Mouse (Mus musculus): ENCODE measurements around the gene Ak5. TPM values are rescaled to one million over a fixed set of nuclear protein-coding genes. Genes with fewer than 3 reads are reported as not detected.

The Ak5 gene
- polyA plus RNA-seq, 1 experiment from 2014 or later, result 0.93 TPM

DNA sequence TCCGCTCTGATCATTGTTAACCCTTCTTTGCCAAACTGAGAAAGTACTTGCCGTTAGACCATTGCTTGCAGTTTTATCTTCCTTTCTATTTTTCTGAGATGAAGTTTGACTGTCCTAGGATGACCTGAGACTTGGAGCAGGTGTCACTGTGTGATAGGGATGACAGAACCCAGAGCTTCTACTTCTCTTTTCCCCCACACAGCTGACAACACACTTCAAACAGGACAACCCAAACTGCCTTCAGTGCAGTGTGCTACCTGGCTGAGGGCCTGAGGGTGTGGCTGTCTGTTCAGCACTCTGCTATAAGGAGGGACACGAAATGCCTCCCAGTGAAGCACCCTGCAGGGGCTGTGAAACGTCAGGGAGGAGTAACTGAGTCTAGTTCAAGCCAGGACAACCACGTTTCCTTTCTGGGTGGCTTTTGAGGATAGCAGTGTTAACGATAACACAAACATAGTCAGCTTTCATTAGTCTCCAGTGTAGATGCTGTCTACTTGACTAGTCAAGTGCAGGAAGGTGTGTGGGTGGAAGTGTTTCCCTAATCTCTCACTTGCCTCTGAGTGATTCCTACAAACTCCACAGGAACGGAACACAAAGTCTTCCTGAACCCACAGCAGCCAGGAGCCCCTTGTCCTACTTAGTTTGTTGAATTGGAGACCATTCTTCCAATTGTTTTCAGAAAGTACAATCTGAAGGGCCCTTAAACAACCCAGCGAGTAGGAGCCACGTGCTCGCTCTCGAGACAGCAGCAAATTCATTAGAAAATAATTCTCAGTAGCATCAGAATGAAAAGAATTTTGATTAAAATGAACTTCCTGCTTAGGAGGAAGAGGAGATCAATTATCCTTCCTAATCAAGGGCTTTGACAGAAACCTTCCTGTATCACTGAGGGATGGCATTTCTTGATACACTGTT lies 138.8 kb downstream of the Ak5 start:
- Histone ChIP-seq H3K9me3 (ENCODE audit: control insufficient read depth, low read length) (no peaks in the 10 kb centered on the region), H3K36me3 (ENCODE audit: control insufficient read depth, insufficient read depth, low read length) (no peaks in the 10 kb centered on the region), H3K4me1 (ENCODE audit: control insufficient read depth in 2 of 2, insufficient read depth in 2 of 2, low read length in 2 of 2) (no peaks in the 10 kb centered on the region), H3K27me3 (ENCODE audit: control insufficient read depth, insufficient read depth, low read length) (no peaks in the 10 kb centered on the region), H3K4me3 (ENCODE audit: control insufficient read depth in 1 of 2, insufficient read depth in 1 of 2, low read depth in 1 of 2, low read length in 2 of 2) (no peak overlapping the region), H3K4me2 (ENCODE audit: low read length) (no peak overlapping the region), H3K27ac (replicated peaks in 1 of 2; ENCODE audit: control insufficient read depth in 1 of 2, insufficient read depth in 1 of 2, low read depth in 2 of 2, low read length in 2 of 2) (no peak overlapping the region), H3K9ac (ENCODE audit: low read length) (no peak overlapping the region)
- WGBS, result 45% methylated on average over 11 of the region's 11 CpGs
- no peak for ATAC-seq (ENCODE audit: insufficient number of reproducible peaks, insufficient read depth, low FRiP score, low read depth)

DNA sequence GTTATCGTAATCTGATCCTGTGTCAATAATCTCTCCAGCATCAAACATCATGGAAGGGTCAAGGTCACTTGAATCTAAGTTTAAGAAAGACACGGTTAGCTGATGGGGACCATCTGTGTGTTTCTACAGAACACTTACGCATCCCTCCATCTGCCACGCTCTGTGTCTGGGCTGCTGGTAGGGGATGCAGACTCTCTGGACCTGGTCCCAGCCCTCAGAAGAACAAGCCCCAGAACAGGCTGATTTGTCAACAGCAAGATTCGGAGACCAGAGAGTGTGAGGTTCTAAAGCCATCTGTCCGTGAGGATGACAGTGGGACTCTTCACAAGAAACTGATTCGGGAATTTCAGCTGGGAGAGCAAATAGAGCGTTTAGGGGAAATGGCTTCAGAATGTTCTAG lies 141.4 kb downstream of the Ak5 start:
- no peak overlapping the region for H3K4me2 ChIP-seq (ENCODE audit: low read length)
- 81% methylated on average over 8 of the region's 8 CpGs for WGBS
- no peak for ATAC-seq (ENCODE audit: insufficient number of reproducible peaks, insufficient read depth, low FRiP score, low read depth)

DNA sequence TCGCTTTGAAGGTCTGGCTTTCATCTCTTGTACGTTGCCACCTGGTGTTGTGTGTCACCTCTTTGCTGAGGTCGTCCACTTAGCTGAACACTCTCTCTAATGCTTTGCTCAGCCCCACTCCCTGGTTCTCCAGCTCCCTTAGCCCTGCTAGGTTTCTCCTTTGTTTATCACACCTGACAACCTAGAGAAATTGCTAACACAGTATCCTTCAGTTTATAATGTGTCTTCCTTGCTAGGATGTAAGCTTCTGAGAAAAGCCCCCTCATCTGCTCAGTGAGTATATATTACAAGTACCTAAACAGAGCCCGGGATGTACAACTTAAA lies 144.9 kb downstream of the Ak5 start:
- Histone ChIP-seq H3K27ac (replicated peaks in 1 of 2; ENCODE audit: control insufficient read depth in 1 of 2, insufficient read depth in 1 of 2, low read depth in 2 of 2, low read length in 2 of 2) (no peak overlapping the region), H3K36me3 (ENCODE audit: control insufficient read depth, insufficient read depth, low read length) (no peaks in the 10 kb centered on the region), H3K4me1 (ENCODE audit: control insufficient read depth in 2 of 2, insufficient read depth in 2 of 2, low read length in 2 of 2) (no peaks in the 10 kb centered on the region), H3K4me2 (ENCODE audit: low read length) (no peak overlapping the region), H3K9me3 (ENCODE audit: control insufficient read depth, low read length) (no peaks in the 10 kb centered on the region), H3K27me3 (ENCODE audit: control insufficient read depth, insufficient read depth, low read length) (no peaks in the 10 kb centered on the region), H3K4me3 (ENCODE audit: control insufficient read depth in 1 of 2, insufficient read depth in 1 of 2, low read depth in 1 of 2, low read length in 2 of 2) (no peak overlapping the region), H3K9ac (ENCODE audit: low read length) (no peak overlapping the region)
- no peak for ATAC-seq (ENCODE audit: insufficient number of reproducible peaks, insufficient read depth, low FRiP score, low read depth)
- 50% methylated on average over 4 of the region's 4 CpGs for WGBS

More for the DNA sequence above, 141.4 kb downstream of the Ak5 start:
- H3K4me3 ChIP-seq (ENCODE audit: control insufficient read depth in 1 of 2, insufficient read depth in 1 of 2, low read depth in 1 of 2, low read length in 2 of 2), result no peak overlapping the region
- H3K36me3 ChIP-seq (ENCODE audit: control insufficient read depth, insufficient read depth, low read length), result no peaks in the 10 kb centered on the region
- H3K9me3 ChIP-seq (ENCODE audit: control insufficient read depth, low read length), result no peaks in the 10 kb centered on the region
- H3K27ac ChIP-seq (replicated peaks in 1 of 2; ENCODE audit: control insufficient read depth in 1 of 2, insufficient read depth in 1 of 2, low read depth in 2 of 2, low read length in 2 of 2), result no peak overlapping the region
- no peaks in the 10 kb centered on the region for H3K4me1 ChIP-seq (ENCODE audit: control insufficient read depth in 2 of 2, insufficient read depth in 2 of 2, low read length in 2 of 2)
- no peaks in the 10 kb centered on the region for H3K27me3 ChIP-seq (ENCODE audit: control insufficient read depth, insufficient read depth, low read length)
- H3K9ac ChIP-seq (ENCODE audit: low read length), result no peak overlapping the region

DNA sequence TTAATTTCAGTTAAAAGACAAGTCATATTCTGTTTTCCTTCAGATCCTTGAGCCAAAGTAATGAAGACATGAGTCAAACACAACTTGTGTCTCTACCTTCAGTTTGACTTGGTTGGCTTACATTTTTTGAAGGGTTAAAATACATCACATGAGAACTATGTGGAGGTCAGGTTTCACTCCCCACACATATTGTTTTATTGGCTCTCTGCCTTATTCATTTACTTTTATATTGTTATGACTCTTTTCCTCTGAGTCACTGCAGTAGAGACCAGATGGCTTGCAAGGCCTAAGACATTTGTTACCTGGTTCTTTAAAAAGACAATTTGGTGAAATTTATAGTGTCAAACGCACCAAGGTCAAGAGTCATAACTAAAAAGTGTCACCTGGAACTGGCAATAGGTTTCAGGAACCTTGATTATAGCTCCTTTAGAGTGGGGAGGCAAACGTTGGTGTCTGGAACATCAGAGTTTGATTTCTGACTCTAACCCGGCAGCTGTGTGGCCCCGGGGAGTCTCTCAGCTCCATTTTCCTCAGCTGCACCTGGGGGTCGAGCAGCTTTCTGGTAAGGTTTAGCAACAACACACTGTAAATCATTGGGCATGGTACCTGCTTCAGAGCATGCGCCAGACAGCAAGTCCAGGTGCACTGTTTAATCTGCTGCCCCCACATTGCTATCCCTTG lies 145.4 kb downstream of the Ak5 start:
- H3K27me3 ChIP-seq (ENCODE audit: control insufficient read depth, insufficient read depth, low read length), result no peaks in the 10 kb centered on the region
- H3K36me3 ChIP-seq (ENCODE audit: control insufficient read depth, insufficient read depth, low read length), result no peaks in the 10 kb centered on the region
- H3K9ac ChIP-seq (ENCODE audit: low read length), result no peak overlapping the region
- no peak overlapping the region for H3K4me3 ChIP-seq (ENCODE audit: control insufficient read depth in 1 of 2, insufficient read depth in 1 of 2, low read depth in 1 of 2, low read length in 2 of 2)
- no peak overlapping the region for H3K27ac ChIP-seq (replicated peaks in 1 of 2; ENCODE audit: control insufficient read depth in 1 of 2, insufficient read depth in 1 of 2, low read depth in 2 of 2, low read length in 2 of 2)
- H3K4me2 ChIP-seq (ENCODE audit: low read length), result no peak overlapping the region
- no peaks in the 10 kb centered on the region for H3K9me3 ChIP-seq (ENCODE audit: control insufficient read depth, low read length)
- no peaks in the 10 kb centered on the region for H3K4me1 ChIP-seq (ENCODE audit: control insufficient read depth in 2 of 2, insufficient read depth in 2 of 2, low read length in 2 of 2)
- WGBS, result 72% methylated on average over 6 of the region's 6 CpGs
- no peak for ATAC-seq (ENCODE audit: insufficient number of reproducible peaks, insufficient read depth, low FRiP score, low read depth)

DNA sequence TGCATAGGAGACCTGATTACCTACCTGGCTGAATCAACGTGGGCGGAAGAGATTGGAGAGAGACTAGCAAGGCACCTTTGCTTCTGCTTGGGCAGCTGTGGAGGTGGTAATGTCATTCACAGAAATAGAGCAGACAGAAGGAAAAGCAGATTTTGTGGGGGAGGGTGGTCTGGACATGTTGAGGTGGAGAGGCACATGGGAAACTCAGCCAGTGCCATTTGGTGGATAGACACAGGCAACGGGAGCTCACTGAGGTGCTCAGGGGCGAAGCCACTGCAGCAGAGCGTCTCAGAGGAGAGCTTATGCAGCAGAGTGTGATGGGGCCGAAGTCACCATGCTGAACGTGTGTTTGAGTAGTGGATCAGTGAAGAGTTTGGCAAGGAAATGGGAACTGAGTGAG lies 147.1 kb downstream of the Ak5 start:
- Histone ChIP-seq H3K4me3 (ENCODE audit: control insufficient read depth in 1 of 2, insufficient read depth in 1 of 2, low read depth in 1 of 2, low read length in 2 of 2) (no peak overlapping the region), H3K27ac (replicated peaks in 1 of 2; ENCODE audit: control insufficient read depth in 1 of 2, insufficient read depth in 1 of 2, low read depth in 2 of 2, low read length in 2 of 2) (no peak overlapping the region), H3K9me3 (ENCODE audit: control insufficient read depth, low read length) (no peaks in the 10 kb centered on the region), H3K9ac (ENCODE audit: low read length) (no peak overlapping the region), H3K36me3 (ENCODE audit: control insufficient read depth, insufficient read depth, low read length) (no peaks in the 10 kb centered on the region), H3K4me1 (ENCODE audit: control insufficient read depth in 2 of 2, insufficient read depth in 2 of 2, low read length in 2 of 2) (no peaks in the 10 kb centered on the region), H3K4me2 (ENCODE audit: low read length) (no peak overlapping the region), H3K27me3 (ENCODE audit: control insufficient read depth, insufficient read depth, low read length) (no peaks in the 10 kb centered on the region)
- 87% methylated on average over 7 of the region's 7 CpGs for WGBS
- ATAC-seq (ENCODE audit: insufficient number of reproducible peaks, insufficient read depth, low FRiP score, low read depth), result no peak

DNA sequence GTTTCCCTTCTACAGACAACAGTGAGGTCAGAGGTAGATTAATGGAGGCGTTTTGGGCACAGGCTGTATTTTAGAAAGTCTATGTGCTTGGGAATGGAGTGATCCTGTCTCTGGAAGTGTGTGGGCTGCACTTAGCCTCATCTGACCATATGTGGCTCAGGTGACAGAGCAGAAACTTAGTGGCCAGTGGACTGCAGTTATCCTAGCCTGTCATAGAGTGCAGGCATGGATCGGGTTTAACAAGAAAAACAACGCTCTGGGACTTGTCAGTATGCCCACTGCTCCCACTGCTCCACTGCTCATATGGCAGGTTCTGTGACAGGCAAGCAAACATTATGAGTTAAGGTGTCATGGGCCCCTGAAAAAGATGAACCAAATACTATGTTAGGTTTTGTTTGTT lies 148.1 kb downstream of the Ak5 start:
- 59% methylated on average over 3 of the region's 3 CpGs for WGBS
- Histone ChIP-seq H3K9ac (ENCODE audit: low read length) (no peak overlapping the region), H3K4me1 (ENCODE audit: control insufficient read depth in 2 of 2, insufficient read depth in 2 of 2, low read length in 2 of 2) (no peaks in the 10 kb centered on the region), H3K9me3 (ENCODE audit: control insufficient read depth, low read length) (no peaks in the 10 kb centered on the region), H3K4me2 (ENCODE audit: low read length) (no peak overlapping the region), H3K36me3 (ENCODE audit: control insufficient read depth, insufficient read depth, low read length) (no peaks in the 10 kb centered on the region), H3K27ac (replicated peaks in 1 of 2; ENCODE audit: control insufficient read depth in 1 of 2, insufficient read depth in 1 of 2, low read depth in 2 of 2, low read length in 2 of 2) (no peak overlapping the region), H3K4me3 (ENCODE audit: control insufficient read depth in 1 of 2, insufficient read depth in 1 of 2, low read depth in 1 of 2, low read length in 2 of 2) (no peak overlapping the region), H3K27me3 (ENCODE audit: control insufficient read depth, insufficient read depth, low read length) (no peaks in the 10 kb centered on the region)
- no peak for ATAC-seq (ENCODE audit: insufficient number of reproducible peaks, insufficient read depth, low FRiP score, low read depth)

DNA sequence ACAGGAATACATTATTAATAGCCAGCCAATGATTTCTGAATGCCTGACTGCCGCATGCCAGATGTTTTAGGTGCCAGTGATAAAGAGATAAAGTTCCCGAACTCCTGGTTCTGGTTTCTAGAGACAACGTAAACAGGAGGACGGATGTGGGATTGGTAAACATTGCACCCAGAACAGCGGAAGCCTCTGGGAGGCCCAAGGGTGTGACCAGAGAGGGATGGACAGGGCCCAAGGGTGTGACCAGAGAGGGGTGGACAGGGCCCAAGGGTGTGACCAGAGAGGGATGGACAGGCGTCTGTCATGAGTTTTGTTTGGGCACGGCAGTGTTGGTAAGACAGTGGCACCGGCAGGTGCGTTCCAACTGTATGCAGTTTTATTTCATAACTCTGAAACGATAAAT lies 148.6 kb downstream of the Ak5 start:
- no peak for ATAC-seq (ENCODE audit: insufficient number of reproducible peaks, insufficient read depth, low FRiP score, low read depth)
- 71% methylated on average over 10 of the region's 10 CpGs for WGBS
- H3K27ac ChIP-seq (replicated peaks in 1 of 2; ENCODE audit: control insufficient read depth in 1 of 2, insufficient read depth in 1 of 2, low read depth in 2 of 2, low read length in 2 of 2), result no peak overlapping the region

More for the DNA sequence above, 148.6 kb downstream of the Ak5 start:
- Histone ChIP-seq H3K9me3 (ENCODE audit: control insufficient read depth, low read length) (no peaks in the 10 kb centered on the region), H3K27me3 (ENCODE audit: control insufficient read depth, insufficient read depth, low read length) (no peaks in the 10 kb centered on the region), H3K36me3 (ENCODE audit: control insufficient read depth, insufficient read depth, low read length) (no peaks in the 10 kb centered on the region), H3K9ac (ENCODE audit: low read length) (no peak overlapping the region), H3K4me1 (ENCODE audit: control insufficient read depth in 2 of 2, insufficient read depth in 2 of 2, low read length in 2 of 2) (no peaks in the 10 kb centered on the region), H3K4me2 (ENCODE audit: low read length) (no peak overlapping the region), H3K4me3 (ENCODE audit: control insufficient read depth in 1 of 2, insufficient read depth in 1 of 2, low read depth in 1 of 2, low read length in 2 of 2) (no peak overlapping the region)

Measured in heart, embryonic 14.5 days (tissue).